Mouse (Mus musculus): ENCODE results near the gene Stim2.

The Stim2 gene

GRCm38 (mm10) chr5:54051056-54051455 is 52.8 kb downstream of the Stim2 start:
- no peak for DNase-seq

- DNase-seq: no peak
These were observed 53.9 kb downstream of the Stim2 start for GRCm38 (mm10) chr5:54052205-54052604.

- no peak for DNase-seq
These were observed 55.5 kb downstream of the Stim2 start for GRCm38 (mm10) chr5:54053673-54054366.

- DNase-seq: no peak
These were observed 58.0 kb downstream of the Stim2 start for GRCm38 (mm10) chr5:54056266-54056665.

- no peak for DNase-seq
These were observed 61.7 kb downstream of the Stim2 start for GRCm38 (mm10) chr5:54059998-54060397.

GRCm38 (mm10) chr5:54062079-54062478 is 63.8 kb downstream of the Stim2 start:
- DNase-seq: no peak

GRCm38 (mm10) chr5:54067591-54067990 is 69.3 kb downstream of the Stim2 start:
- DNase-seq: no peak

GRCm38 (mm10) chr5:54070549-54070948 is 72.2 kb downstream of the Stim2 start:
- no peak for DNase-seq

- DNase-seq: no peak
These were observed 73.0 kb downstream of the Stim2 start for GRCm38 (mm10) chr5:54071288-54071687.

- DNase-seq: peak in 1 of 2 experiments; percentile 14
These were observed 73.4 kb downstream of the Stim2 start for GRCm38 (mm10) chr5:54071705-54072104.

- no peak for DNase-seq
These were observed 75.0 kb downstream of the Stim2 start for GRCm38 (mm10) chr5:54073291-54073690.

GRCm38 (mm10) chr5:54079997-54080396 is 81.7 kb downstream of the Stim2 start:
- no peak for DNase-seq

GRCm38 (mm10) chr5:54087912-54088311 is 89.6 kb downstream of the Stim2 start:
- no peak for DNase-seq

- DNase-seq: no peak
These were observed 99.9 kb downstream of the Stim2 start for GRCm38 (mm10) chr5:54098219-54098618.

- DNase-seq: no peak
These were observed 102.6 kb downstream of the Stim2 start for GRCm38 (mm10) chr5:54100916-54101315.

GRCm38 (mm10) chr5:54101318-54101717 is 103.0 kb downstream of the Stim2 start:
- peak; percentile 34 to 42 for DNase-seq

- no peak for DNase-seq
These were observed 103.7 kb downstream of the Stim2 start for GRCm38 (mm10) chr5:54101960-54102359.

- no peak for DNase-seq
These were observed 108.4 kb downstream of the Stim2 start for GRCm38 (mm10) chr5:54106669-54107068.

GRCm38 (mm10) chr5:54107069-54107468 is 108.8 kb downstream of the Stim2 start:
- no peak for DNase-seq

GRCm38 (mm10) chr5:54109096-54109495 is 110.8 kb downstream of the Stim2 start:
- DNase-seq: no peak

- DNase-seq: no peak
These were observed 112.5 kb downstream of the Stim2 start for GRCm38 (mm10) chr5:54110789-54111188.

- DNase-seq: peak; percentile 25 to 69
These were observed 115.0 kb downstream of the Stim2 start for GRCm38 (mm10) chr5:54113284-54113683.

GRCm38 (mm10) chr5:54116538-54116937 is 118.2 kb downstream of the Stim2 start:
- no peak for DNase-seq

GRCm38 (mm10) chr5:54118410-54119212 is 120.3 kb downstream of the Stim2 start:
- no peak for DNase-seq

All from spleen, adult 18-20 months (tissue).